Mouse (Mus musculus) forebrain, embryonic 10.5 days (tissue): ENCODE measurements around the gene Rnf2. TPM values are rescaled to one million over a fixed set of nuclear protein-coding genes. Genes with fewer than 3 reads are reported as not detected.
A peak's percentile ranks its signal among the peaks of the same experiment; 100 is the strongest.

ENCODE experiments used
- DNase-seq: peaks from one replicate; pipeline ENCODE4 v3.0.0-alpha.2; 2017; ENCODE audit warnings: low spot score; ENCODE audit errors: extremely low spot score
- H3K27ac ChIP-seq: fragments of 300-500 bp; sonication (generic); 2 replicates; pipeline ENCODE4 v1.5.1; 2016; ENCODE audit warnings: mild to moderate bottlenecking
- H3K27me3 ChIP-seq: fragments of 300-500 bp; sonication (generic); 2 replicates; pipeline ENCODE4 v1.6.1; 2016; ENCODE audit warnings: mild to moderate bottlenecking; ENCODE audit not compliant: poor library complexity, severe bottlenecking
- H3K36me3 ChIP-seq: fragments of 300-500 bp; sonication (generic); replicated peaks from 2 replicates; pipeline ENCODE4 v1.6.1; 2016; ENCODE audit warnings: mild to moderate bottlenecking, moderate library complexity
- H3K4me1 ChIP-seq: fragments of 300-500 bp; sonication (generic); 2 replicates; pipeline ENCODE4 v1.6.1; 2016
- H3K4me3 ChIP-seq: fragments of 300-500 bp; sonication (generic); 2 replicates; pipeline ENCODE4 v1.5.1; 2016; ENCODE audit warnings: mild to moderate bottlenecking, moderate library complexity
- H3K9me3 ChIP-seq: fragments of 300-500 bp; sonication (generic); 2 replicates; pipeline ENCODE4 v1.6.1; 2016; ENCODE audit warnings: mild to moderate bottlenecking, moderate library complexity
- WGBS: fragments of 180-500 bp; shearing (Covaris S2); methylation state at CpG from one replicate; pipeline ENCODE4 v1.1.7; 2016; 5-methylcytosine and 5-hydroxymethylcytosine counted together
- polyA plus RNA-seq: library from polyadenylated mRNA; unstranded; fragments of >200 nt; fragmentation: Nextera tagmentation; extraction: Ambion mirVana; gene quantifications from 2 replicates; pipeline ENCODE4 v1.2.1, GENCODE M21; 2016

The Rnf2 gene
- 115 and 118 TPM in 2 replicates for polyA plus RNA-seq

GRCm38 (mm10) chr1:151500531-151501361 is at the start of gene Rnf2:
Gene Rnf2, minus strand, starts transcription at chr1:151500955.
- Histone ChIP-seq H3K27ac (peak within 1 kb of the TSS; percentile 99), H3K27me3 (peaks cover 6% of the 10 kb centered on the region; the same call in 1 of the 2 replicates), H3K4me1 (peaks cover 21% of the 10 kb centered on the region), H3K4me3 (peak within 1 kb of the TSS; percentile 96), H3K9me3 (no peaks in the 10 kb centered on the region), H3K36me3 (0 out of 2 replicates have a peak, but pooled peaks cover 5% of the 10 kb centered on the region)
- peak; percentile 90 for DNase-seq
- WGBS, result under 1% methylated on average over 70 of the region's 90 CpGs

GRCm38 (mm10) chr1:151549794-151550193 is 49.0 kb upstream of the Rnf2 start:
- DNase-seq, result no peak
- no peaks in the 10 kb centered on the region for H3K27me3 ChIP-seq
- H3K4me1 ChIP-seq, result peaks cover 9% of the 10 kb centered on the region
- 82% methylated on average over 7 of the region's 7 CpGs for WGBS
- no peaks in the 10 kb centered on the region for H3K36me3 ChIP-seq
- H3K4me3 ChIP-seq, result no peak overlapping the region
- no peaks in the 10 kb centered on the region for H3K9me3 ChIP-seq
- H3K27ac ChIP-seq, result no peak overlapping the region

GRCm38 (mm10) chr1:151548896-151549610 is 48.3 kb upstream of the Rnf2 start:
- Histone ChIP-seq H3K27me3 (no peaks in the 10 kb centered on the region), H3K9me3 (no peaks in the 10 kb centered on the region), H3K27ac (no peak overlapping the region), H3K36me3 (no peaks in the 10 kb centered on the region), H3K4me1 (peaks cover 9% of the 10 kb centered on the region), H3K4me3 (no peak overlapping the region)
- DNase-seq, result no peak
- 88% methylated on average over 8 of the region's 8 CpGs for WGBS

DNA sequence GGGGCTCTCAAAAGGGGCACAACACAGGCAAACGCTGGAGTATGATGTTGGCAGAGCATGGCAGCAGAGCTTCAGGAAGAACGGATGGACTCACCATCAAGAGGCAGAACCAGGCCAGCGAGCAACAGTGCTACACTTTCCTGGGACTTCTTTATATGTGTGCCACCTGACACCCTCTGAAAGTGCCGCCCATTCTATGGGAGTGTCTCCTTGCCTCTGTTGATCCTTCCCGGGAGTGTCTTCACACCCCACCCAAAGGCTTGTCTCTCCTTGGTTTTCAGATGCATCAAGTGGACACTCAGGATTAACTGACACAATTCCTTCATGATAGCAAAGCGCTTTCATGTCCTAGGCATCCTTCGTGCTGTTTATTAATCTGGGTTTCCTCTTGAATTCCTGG is 44.8 kb upstream of the Rnf2 start:
- Histone ChIP-seq H3K4me3 (no peak overlapping the region), H3K4me1 (no peaks in the 10 kb centered on the region), H3K9me3 (no peaks in the 10 kb centered on the region), H3K36me3 (no peaks in the 10 kb centered on the region), H3K27me3 (no peaks in the 10 kb centered on the region), H3K27ac (no peak overlapping the region)
- DNase-seq, result no peak
- WGBS, result 86% methylated on average over 7 of the region's 7 CpGs

DNA sequence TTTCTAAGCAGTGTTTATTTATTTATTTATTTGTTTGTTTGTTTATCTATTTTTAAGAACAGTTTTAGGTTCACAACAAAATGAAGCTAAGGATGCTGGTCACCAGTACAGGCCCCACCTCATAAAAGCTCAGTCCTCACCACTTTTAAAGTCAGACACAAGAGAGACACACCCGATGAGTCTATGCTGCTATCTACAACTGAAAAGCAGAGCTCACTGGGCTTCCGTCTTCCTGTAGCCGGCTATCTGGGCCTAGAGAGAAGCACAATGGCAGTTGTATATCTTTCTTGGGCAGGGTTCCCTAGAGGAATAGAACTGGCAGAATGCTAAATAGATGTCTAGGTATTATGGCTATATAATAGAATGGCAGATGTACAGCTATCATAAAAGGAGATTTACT is 43.8 kb upstream of the Rnf2 start:
- no peak for DNase-seq
- H3K4me3 ChIP-seq, result no peak overlapping the region
- H3K4me1 ChIP-seq, result no peaks in the 10 kb centered on the region
- no peaks in the 10 kb centered on the region for H3K27me3 ChIP-seq
- no peak overlapping the region for H3K27ac ChIP-seq
- H3K9me3 ChIP-seq, result no peaks in the 10 kb centered on the region
- H3K36me3 ChIP-seq, result no peaks in the 10 kb centered on the region
- 87% methylated on average over 3 of the region's 3 CpGs for WGBS

- Histone ChIP-seq H3K27ac (no peak overlapping the region), H3K27me3 (no peaks in the 10 kb centered on the region), H3K9me3 (no peaks in the 10 kb centered on the region), H3K4me1 (no peaks in the 10 kb centered on the region), H3K36me3 (no peaks in the 10 kb centered on the region), H3K4me3 (no peak overlapping the region)
- WGBS, result 71% methylated on average over 6 of the region's 6 CpGs
- DNase-seq, result no peak
Measured at GRCm38 (mm10) chr1:151543796-151544477, 43.2 kb upstream of the Rnf2 start.

- Histone ChIP-seq H3K9me3 (0 out of 2 replicates have a peak, but pooled peaks cover 4% of the 10 kb centered on the region), H3K36me3 (no peaks in the 10 kb centered on the region), H3K4me3 (no peak overlapping the region), H3K27ac (no peak overlapping the region), H3K4me1 (no peaks in the 10 kb centered on the region), H3K27me3 (no peaks in the 10 kb centered on the region)
- WGBS, result 82% methylated on average over 3 of the region's 3 CpGs
- DNase-seq, result no peak
Measured at GRCm38 (mm10) chr1:151526701-151527100, 25.9 kb upstream of the Rnf2 start.

DNA sequence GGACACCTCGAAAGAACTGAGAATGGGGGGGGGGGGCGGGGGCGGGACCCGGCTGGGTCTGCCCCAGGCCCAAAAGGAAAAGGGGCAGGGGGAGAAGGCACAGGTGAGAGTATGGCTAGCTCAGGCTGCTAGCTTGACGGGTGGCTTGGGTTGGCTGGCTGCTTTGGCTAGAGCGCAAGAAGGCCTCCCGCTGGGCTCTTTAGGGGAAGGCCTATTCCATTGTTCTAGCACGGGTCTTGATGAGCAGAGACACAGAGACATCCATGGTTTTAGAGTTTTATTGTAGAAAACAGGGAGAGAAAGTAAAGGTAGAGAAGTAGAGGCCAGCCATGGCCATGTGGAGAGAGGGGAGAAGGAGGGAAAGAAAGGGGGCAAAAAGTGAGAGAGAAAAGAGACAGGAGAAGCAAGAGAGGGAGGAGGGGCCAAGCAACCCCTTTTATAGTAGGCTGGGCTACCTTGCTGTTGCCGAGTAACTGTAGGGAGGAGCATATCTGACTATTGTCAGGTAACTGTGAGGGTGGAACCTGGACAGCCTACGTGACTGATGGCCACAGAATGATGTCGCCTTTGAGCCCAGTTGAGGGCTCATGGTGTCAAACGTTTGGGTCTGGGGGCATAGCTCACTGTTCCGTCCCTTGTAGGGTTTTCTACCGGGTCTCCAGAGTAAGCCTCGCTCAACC is 17.0 kb upstream of the Rnf2 start:
- Histone ChIP-seq H3K27me3 (no peaks in the 10 kb centered on the region), H3K9me3 (0 out of 2 replicates have a peak, but pooled peaks cover 2% of the 10 kb centered on the region), H3K4me1 (no peaks in the 10 kb centered on the region), H3K36me3 (no peaks in the 10 kb centered on the region), H3K4me3 (no peak overlapping the region), H3K27ac (no peak overlapping the region)
- 81% methylated on average over 13 of the region's 15 CpGs for WGBS
- DNase-seq, result no peak

GRCm38 (mm10) chr1:151516871-151517270 is 16.1 kb upstream of the Rnf2 start:
- 91% methylated on average over 3 of the region's 3 CpGs for WGBS

DNA sequence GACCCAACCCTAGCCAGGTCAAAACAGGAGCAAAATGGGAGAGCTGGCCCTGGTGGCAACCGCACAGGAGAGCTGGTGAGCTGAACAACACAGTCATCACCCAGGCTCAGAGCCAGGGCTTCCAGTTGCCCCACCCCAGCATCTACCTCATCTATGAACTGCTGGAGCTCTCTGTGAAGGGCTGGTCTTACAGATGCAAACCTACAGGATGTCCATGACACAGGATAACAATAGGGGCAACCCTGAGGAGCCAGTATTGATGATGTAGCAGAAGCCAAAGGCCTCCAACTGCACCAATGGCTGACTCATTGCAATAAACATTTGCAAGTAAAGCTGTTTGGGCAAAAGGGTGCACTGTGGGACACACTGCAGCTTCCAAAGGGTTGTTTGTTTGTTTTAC is 15.0 kb upstream of the Rnf2 start:
- WGBS, result 91% methylated on average over 1 of the region's 1 CpGs
- Histone ChIP-seq H3K36me3 (no peaks in the 10 kb centered on the region), H3K4me3 (no peak overlapping the region), H3K4me1 (no peaks in the 10 kb centered on the region), H3K9me3 (no peaks in the 10 kb centered on the region), H3K27ac (no peak overlapping the region), H3K27me3 (no peaks in the 10 kb centered on the region)
- DNase-seq, result no peak

More at GRCm38 (mm10) chr1:151516871-151517270, 16.1 kb upstream of the Rnf2 start:
- Histone ChIP-seq H3K4me1 (no peaks in the 10 kb centered on the region), H3K9me3 (no peaks in the 10 kb centered on the region), H3K4me3 (no peak overlapping the region), H3K27me3 (no peaks in the 10 kb centered on the region), H3K36me3 (no peaks in the 10 kb centered on the region), H3K27ac (no peak overlapping the region)
- no peak for DNase-seq

GRCm38 (mm10) chr1:151514119-151514518 is 13.4 kb upstream of the Rnf2 start:
- DNase-seq, result no peak
- H3K27me3 ChIP-seq, result no peaks in the 10 kb centered on the region
- no peak overlapping the region for H3K27ac ChIP-seq
- H3K4me1 ChIP-seq, result no peaks in the 10 kb centered on the region
- no peaks in the 10 kb centered on the region for H3K9me3 ChIP-seq
- no peaks in the 10 kb centered on the region for H3K36me3 ChIP-seq
- 91% methylated on average over 4 of the region's 4 CpGs for WGBS
- no peak overlapping the region for H3K4me3 ChIP-seq

GRCm38 (mm10) chr1:151510811-151511210 is 10.1 kb upstream of the Rnf2 start:
- Histone ChIP-seq H3K36me3 (no peaks in the 10 kb centered on the region), H3K27ac (no peak overlapping the region), H3K27me3 (no peaks in the 10 kb centered on the region), H3K4me1 (no peaks in the 10 kb centered on the region), H3K4me3 (no peak overlapping the region), H3K9me3 (no peaks in the 10 kb centered on the region)
- DNase-seq, result no peak
- WGBS, result 57% methylated on average over 4 of the region's 4 CpGs
